Mouse (Mus musculus) cerebellum, adult 9-11 months (tissue): ENCODE measurements at regions not wholly inside any gene's neighbourhood (a gene's known extent, or its start where the extent isn't known, plus 50 kb on each side); places are given as distances from the start of the nearest gene placed in this dataset.
A peak's percentile ranks its signal among the peaks of the same experiment; 100 is the strongest.
"Not testable (repeated sequence)": the region's sequence is repeated elsewhere in the genome, so short reads cannot be mapped to it uniquely, and the experiment has no call there.

Source experiments
- DNase-seq: peaks from one replicate; pipeline ENCODE4 v3.0.0; 2022

- DNase-seq: no peak
These were observed 345.0 kb upstream of the Irak1bp1 start for GRCm38 (mm10) chr9:82484341-82484740.

GRCm38 (mm10) chr9:82493440-82493839 is 335.9 kb upstream of the Irak1bp1 start:
- DNase-seq: no peak

GRCm38 (mm10) chr9:82510014-82510413 is 319.3 kb upstream of the Irak1bp1 start:
- no peak for DNase-seq

GRCm38 (mm10) chr9:82518993-82519392 is 310.3 kb upstream of the Irak1bp1 start:
- DNase-seq: no peak

- DNase-seq: no peak
These were observed 301.4 kb upstream of the Irak1bp1 start for GRCm38 (mm10) chr9:82527867-82528385.

GRCm38 (mm10) chr9:82552726-82553125 is 276.6 kb upstream of the Irak1bp1 start:
- no peak for DNase-seq

GRCm38 (mm10) chr9:82553213-82553612 is 276.1 kb upstream of the Irak1bp1 start:
- DNase-seq: no peak

GRCm38 (mm10) chr9:82562551-82563465 is 266.5 kb upstream of the Irak1bp1 start:
- DNase-seq: no peak

GRCm38 (mm10) chr9:82581373-82582018 is 247.8 kb upstream of the Irak1bp1 start:
- no peak for DNase-seq

GRCm38 (mm10) chr9:82609111-82609510 is 220.2 kb upstream of the Irak1bp1 start:
- no peak for DNase-seq

GRCm38 (mm10) chr9:82609946-82610345 is 219.4 kb upstream of the Irak1bp1 start:
- DNase-seq: peak; percentile 1

- no peak for DNase-seq
These were observed 216.8 kb upstream of the Irak1bp1 start for GRCm38 (mm10) chr9:82612526-82612925.

- DNase-seq: no peak
These were observed 196.9 kb upstream of the Irak1bp1 start for GRCm38 (mm10) chr9:82632411-82632810.

GRCm38 (mm10) chr9:82640277-82640676 is 189.1 kb upstream of the Irak1bp1 start:
- no peak for DNase-seq

- no peak for DNase-seq
These were observed 185.4 kb upstream of the Irak1bp1 start for GRCm38 (mm10) chr9:82643900-82644299.

- DNase-seq: not testable (repeated sequence)
These were observed 173.8 kb upstream of the Irak1bp1 start for GRCm38 (mm10) chr9:82655511-82655910.

- no peak for DNase-seq
These were observed 147.1 kb upstream of the Irak1bp1 start for GRCm38 (mm10) chr9:82682196-82682595.

GRCm38 (mm10) chr9:82709411-82709983 is 119.8 kb upstream of the Irak1bp1 start:
- DNase-seq: no peak

GRCm38 (mm10) chr9:82709991-82710593 is 119.2 kb upstream of the Irak1bp1 start:
- no peak for DNase-seq

GRCm38 (mm10) chr9:82710945-82711516 is 118.3 kb upstream of the Irak1bp1 start:
- DNase-seq: no peak

GRCm38 (mm10) chr9:82712769-82713733 is 116.3 kb upstream of the Irak1bp1 start:
- DNase-seq: no peak
